Mouse (Mus musculus) kidney, postnatal 10 days (tissue): ENCODE results near the gene Fam19a1.

Experiments
- DNase-seq: peaks from one replicate; pipeline ENCODE4 v3.0.0; 2021; ENCODE audit warnings: mixed read lengths

Fam19a1 gene

DNA sequence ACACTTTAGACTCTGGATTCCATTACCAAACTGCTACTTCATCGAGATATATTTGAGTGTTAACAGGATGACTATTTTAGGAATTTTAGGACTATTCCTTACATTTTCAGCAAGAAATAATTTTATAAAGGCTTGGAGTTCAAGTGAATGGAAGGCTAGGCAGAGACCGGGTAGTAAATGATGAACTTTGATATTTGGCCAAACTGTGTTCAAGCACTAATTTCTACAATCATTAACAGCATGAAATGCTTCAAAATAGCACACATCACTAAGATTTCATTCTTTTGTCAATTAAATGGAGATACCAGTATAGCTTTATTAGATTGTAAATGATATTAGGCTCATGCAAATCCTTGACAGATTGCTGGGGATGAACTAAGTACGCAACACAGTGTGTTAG, 329.0 kb downstream of the Fam19a1 start:
- no peak for DNase-seq

DNA sequence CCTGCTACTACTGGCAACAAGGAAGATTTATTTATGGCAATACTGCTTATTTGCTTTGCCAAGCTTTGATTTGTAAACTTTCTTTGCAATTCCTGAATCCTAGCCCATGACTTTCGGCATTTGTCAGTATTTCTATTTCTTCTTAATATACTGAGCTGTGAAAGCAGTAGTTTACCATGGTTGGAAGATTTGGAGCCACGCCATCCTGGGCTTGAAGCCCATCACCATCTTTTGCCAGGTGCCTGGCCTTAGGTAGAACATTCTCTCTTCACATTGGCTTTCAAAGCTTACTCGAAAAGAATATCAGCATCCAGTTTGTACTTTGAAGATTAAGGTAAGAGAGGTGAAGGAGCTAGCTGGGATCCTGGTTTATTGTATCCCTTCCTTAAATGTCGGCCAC, 334.5 kb downstream of the Fam19a1 start:
- no peak for DNase-seq

DNA sequence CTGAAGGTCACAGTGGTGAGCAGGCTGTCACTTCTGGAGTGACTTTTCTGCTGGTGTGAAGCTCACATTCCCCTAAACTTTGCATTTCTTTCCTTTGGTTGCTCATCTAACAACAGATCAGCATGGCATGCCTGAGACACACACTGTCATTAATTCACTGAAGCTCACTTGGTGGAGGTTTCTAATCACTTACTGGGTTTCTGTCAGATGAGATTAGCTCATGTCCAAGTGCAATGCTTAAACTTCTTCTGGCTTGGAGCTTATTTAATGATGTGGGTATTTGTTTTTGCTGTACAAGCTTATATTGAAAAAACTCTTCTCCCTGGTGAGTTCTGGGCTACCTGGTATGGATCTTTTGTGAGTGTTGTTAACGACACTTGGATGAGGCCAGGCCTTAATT, 343.3 kb downstream of the Fam19a1 start:
- DNase-seq, result no peak

DNA sequence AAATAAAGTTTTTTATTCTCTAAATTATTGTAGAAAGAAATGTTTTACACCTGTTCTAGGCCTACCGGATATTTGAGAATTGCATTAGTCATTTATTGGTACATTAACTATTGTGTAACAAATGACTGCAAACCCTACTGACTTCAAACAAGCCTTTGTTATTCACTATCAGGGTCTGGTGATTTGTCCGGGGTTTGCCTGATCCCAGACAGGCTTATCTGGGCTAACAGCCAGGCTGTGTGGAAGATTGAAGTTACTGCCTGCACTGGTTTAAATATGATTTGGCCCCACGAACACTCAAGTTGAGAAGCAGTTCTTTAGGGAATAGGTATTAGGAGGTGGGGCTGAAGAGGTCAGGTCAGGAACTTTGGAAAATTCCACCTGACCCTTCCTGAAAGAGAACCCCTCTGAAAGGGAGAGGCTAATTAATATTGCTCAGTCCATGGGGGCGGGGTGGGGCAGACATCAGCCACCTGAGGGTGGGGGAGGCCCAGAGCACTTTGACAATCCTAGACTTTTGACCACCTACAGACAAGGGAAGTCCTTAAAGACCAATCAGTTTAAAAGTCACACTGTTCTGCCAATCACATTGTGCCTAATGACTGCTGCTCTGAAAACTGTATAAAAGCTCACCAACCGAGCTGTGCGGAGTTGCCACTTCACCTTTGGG, 344.8 kb downstream of the Fam19a1 start:
- DNase-seq, result peak; percentile 8

DNA sequence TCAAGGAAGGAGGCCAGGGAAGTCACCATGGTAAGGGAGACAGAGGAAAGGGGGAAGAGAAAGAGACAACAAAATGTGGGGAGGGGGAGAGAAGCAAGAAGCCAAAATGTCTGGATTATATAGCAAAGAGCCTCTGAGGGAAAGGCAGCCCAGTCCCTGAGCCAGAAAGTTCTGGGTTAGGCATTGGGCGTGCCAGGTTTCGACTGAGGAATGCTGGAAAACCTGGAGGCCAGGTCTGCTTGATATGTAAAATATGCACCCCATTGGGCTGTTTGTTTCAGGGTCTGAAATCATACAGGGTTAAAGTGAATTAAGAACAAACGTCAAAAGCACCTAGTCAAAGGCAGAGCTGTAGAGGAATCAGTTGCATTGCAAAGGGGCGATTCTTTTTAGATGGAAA, 346.1 kb downstream of the Fam19a1 start:
- DNase-seq, result no peak

DNA sequence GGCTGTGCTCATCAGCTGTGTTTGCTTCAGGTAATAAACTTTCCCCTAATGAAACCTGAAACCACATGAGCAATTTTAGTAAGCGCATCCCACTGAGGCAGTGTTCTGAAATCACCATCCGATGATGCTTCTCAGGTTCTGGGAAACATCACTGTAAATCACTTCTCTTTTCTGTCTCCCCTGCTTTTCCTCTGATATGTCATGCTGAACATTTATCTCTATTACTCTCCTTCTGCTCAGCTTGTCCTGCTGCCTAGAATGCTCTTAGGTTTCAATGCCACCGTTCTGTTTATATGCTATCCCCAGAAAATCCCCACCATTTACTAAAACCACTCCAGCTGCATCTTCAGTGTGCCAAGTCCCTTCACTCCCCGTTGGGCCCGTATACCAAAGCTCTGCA, 386.5 kb downstream of the Fam19a1 start:
- no peak for DNase-seq

DNA sequence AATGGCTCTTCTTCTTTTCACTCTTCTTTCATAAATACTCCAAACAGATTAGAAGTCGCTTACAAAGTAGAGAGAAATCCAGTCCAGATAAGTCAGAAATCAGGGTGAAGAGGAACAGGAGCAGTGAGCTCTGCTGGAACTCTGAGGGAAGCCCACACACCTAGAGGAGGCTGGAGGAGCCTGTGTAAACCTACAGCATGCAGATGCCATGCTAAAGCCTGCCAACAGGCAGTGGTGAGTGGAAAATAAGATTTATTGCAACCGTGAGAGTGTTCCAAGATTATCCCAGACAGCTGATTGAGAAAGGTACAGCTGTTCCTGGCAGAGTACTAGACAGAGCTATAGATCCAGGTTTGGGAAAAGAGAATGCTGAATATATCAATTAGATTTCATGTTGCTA, 428.6 kb downstream of the Fam19a1 start:
- no peak for DNase-seq

DNA sequence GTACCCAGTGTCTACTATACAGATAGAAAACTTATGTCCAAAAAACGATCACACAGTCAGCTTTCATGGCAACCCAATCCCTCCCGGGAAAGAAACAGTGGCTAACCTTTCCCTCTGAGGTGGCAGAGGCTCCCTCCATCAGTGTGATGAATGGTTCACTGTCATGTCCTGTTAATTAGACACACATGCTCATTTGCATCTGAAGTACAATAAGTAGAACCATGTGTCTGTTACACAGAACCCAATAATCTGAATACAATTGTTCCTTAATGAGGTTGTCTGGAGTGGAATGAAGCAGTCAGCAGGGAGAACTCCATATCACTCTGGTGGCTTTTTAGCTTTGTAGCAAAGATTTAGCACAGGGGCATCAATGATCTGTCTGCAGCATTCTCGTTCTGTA, 431.9 kb downstream of the Fam19a1 start:
- no peak for DNase-seq

DNA sequence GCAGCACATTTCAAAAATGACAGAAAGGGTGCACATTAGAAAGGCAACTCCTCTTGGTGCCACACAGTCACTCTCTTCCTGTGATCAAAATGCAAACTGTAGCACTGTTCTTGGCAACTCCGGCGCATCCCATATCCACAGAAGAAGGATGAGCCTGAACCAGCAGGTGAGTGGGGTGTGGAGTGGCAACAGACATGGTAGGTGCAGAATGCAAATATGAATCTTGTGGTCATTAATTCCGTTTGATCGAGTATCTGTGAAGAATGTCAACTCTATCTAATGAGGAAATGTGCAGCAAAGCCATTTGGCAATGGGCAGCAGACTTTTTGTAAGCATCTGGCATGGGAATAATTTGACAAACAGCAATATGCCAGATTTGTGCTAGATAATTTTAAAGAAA, 437.5 kb downstream of the Fam19a1 start:
- no peak for DNase-seq

DNA sequence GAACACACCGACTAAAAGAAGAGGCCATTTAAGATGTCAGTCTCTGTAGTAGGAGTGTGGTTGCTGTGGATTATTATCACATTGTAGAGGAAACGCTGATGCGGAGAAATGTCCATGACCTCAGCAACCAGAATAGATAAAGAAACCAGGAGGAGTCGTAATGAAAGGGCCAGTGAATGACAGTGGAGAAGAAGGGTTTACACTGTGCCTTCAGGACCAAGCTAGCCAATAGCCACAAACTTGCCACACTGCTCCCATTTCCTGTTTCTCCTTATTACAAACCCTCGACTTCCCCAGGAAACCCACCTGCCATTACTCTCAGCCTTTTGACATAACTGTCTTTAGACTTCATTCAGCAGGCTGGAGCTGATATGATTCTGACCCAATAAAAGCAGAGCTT, 465.7 kb downstream of the Fam19a1 start:
- no peak for DNase-seq

DNA sequence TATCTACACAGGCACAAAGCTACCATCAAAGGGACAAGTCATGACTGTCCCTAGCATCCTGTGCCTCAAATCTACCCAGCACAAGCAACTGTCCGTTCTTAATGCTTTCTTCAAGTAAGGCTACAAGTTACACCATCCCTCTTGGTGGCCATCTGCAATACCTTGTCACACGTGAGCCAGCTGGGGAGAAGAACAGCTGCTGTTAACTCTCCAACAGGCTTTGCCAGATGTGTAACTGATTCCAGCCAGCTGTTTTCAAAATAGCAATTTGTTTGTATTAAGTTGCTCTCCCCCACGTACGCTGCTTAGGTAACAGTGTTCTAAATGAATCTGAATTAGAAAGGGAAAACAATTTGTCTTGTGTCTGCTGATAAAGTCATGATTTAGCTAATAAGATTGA, 467.8 kb downstream of the Fam19a1 start:
- DNase-seq, result no peak

DNA sequence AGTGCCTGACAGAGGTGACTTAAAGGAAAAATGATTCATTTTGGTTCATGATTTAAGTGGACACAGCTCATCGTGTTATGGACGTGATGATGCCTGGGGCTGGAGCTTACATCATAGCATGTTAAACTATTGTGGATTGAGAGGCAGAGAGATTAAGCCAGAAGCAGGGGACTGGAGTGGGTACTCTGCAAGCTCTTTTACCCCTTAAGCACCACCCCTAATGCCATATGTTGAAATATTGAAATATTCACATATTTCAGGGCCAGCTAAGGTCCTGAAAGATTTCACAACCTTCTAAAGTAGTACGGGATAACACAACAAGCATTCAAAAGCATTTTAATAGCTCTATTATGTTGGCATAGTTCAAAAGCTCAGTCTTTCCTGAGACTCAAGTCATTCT, 468.2 kb downstream of the Fam19a1 start:
- DNase-seq, result no peak

DNA sequence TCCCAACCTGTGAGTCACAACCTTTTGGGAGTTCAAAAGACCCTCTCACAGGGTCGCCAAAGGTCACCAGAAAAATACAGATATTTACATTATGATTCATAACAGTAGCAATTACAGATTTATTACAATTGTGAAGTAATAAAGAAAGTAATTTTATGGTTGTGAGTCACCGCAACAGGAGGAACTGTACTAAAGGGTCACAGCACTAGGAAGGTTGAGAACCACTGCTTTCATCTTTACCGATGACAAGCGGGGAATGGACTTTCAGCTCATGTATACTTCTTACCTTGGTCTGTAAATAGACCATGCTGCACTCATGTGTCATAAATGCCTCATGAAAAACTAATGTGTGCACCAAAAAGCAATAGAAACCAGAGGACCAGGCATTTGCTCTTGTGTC, 474.5 kb downstream of the Fam19a1 start:
- DNase-seq, result no peak

DNA sequence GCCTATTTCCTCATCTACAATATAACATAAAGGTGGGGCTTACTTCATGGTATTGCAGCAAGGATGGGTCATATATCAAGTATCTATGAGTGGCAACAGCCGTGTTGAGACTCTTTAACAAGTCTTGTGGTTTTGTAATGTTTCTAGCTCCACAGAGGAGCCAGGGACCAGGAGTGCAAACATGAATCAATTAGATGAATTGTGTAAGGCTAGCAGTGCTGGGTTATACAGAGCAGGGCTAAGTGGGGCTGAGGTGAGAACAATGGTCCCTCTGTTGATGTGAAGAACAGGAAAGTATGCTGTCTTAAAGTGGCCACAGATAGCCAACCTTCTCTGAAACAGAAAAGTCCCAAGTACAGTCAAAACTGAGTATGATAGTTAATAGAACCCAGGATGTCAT, 480.1 kb downstream of the Fam19a1 start:
- no peak for DNase-seq

DNA sequence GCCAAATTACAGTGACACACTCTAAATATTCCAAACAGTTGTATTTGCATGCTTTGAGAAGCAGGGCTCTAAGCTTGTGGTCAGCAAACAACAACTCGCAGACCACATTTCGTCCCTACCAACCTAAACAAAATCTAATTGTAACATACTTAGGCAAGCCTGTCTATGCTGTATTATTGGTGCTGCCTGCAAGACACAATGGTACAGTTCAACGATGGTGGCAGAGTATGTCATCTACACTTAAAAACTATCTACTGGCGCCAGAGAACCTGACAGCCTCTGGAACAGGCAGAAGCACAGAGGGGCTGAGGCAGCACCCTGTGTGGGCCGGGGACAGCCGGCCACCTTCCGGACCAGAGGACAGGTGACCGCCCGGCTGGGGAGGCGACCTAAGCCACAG, 482.2 kb downstream of the Fam19a1 start:
- no peak for DNase-seq

DNA sequence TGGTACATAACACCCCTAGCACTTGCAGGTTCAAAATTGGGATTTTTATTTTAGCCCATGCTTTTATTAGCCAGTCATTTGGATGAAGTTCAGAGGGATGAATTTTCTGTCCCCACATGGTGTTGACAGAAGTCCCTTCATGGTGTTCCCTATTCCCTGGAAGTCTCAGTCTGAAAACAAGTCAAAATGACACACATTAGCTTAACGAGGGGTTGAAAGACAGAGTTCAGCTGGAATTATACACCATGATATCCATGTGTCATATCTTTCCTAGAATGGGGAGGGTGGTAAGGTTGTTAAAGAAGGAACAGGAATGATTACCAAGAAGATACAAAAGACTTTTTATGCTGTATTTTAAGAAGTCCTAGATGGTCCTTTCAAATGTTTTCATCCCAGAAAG, 511.2 kb downstream of the Fam19a1 start:
- DNase-seq, result no peak

DNA sequence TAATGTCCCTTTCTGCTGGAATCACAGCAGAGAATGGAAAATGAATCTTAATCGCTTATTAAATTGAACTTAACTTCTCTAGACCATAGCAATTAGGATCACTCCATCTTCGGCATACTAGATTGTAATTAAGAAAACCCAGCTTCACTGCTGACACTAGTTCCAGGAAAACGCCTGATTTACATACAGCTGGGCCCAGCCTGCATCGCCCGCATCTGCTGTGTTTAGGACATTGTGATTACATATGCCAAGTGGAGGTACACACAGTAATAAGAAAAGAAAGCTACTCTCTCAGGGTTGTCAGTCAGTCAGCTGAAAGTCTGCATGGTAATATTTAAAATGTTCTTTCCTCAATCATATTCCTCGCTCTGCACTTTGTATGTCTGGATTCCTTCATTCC, 518.6 kb downstream of the Fam19a1 start:
- no peak for DNase-seq

DNA sequence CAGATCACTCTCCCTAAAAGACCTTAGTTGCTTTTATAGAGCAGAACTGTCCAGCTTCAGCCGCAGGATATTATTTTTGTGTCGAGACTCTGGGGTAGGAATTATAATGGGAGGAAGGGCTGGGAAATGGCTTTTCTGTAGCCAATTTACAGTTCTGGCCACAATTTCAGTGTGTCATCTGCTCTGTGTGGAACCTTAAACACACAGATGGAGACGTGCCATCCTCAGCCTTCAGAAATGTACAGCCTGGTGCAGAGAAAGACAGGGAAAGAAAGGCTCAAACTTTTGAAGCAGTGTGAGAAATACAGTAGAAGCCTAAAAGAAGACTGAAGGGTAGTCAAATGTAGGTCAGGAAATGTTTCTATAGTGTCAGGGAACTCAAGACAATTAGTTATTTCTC, 519.3 kb downstream of the Fam19a1 start:
- DNase-seq, result no peak

DNA sequence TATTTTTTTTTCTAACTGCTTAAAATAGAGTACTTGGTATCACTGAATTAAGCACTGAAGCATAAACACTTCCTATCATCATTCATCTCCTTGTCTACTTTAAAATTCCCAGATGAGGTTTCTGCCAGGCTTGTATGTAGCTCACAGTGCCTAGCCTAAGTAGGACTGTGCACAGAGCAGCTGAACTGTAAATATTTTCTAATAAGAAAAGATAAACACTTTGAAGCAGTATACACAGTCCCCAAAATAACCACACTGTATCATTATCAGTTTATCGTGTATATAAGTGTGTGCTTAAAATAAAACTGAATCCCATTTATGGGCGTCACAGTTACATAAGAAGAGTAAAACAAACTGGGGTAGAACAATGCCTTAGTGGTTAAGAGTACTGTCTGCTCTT, 522.7 kb downstream of the Fam19a1 start:
- DNase-seq, result no peak

DNA sequence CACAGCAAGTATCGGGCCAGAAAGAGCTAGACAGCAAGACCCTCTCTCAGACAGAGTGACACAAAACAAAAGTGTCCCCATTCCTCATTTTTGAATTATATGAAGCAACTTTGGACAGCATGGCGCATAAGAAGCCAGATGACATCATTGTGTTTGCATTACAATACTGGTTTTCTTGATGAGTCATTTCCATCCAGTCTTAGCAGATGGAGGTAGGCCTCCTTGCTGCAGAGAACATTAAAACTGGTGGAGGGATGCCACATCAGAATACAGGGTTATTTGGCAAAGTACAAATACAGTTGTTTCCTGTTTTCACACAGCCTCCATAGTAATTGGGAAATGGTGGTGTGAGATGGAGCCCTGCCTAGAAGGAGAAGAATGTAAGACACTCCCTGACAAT, 535.8 kb downstream of the Fam19a1 start:
- no peak for DNase-seq

DNA sequence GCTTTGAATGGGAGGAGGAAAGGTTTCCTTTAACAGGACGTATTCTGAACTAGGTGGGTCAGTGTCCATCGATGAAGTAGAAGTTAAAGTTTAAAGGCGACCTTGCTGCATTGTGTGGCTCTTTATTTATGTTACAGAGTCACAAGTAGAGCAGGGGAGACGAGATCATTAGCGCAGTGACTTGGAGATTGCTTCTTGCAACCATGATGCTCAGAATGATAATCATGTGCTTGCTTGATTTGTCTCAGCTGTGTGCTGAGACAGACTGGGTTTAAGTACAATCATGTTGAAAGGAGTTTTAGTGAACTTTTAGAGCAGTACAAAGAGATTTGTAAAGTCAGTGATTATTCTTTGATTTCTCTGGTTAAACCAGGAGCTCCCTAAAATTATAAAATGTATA, 536.3 kb downstream of the Fam19a1 start:
- DNase-seq, result no peak

DNA sequence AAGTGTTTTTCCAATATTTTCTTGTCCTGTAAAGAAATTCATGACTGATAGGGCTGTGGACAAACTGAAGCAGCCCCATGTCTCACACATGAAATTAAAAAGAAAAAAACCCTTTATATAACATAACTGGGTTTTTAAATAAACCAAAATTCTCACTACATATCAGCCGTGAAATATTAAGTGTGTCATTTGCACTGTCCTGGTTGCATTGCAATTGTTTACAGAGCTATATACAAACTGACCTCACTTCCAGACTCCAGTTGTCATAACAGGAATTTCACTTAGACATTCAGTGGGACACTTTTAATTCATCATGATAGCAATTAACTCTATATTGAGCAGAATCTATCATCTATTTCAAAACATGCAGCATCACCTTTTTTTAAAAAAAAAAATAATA, 553.4 kb downstream of the Fam19a1 start:
- DNase-seq, result no peak

DNA sequence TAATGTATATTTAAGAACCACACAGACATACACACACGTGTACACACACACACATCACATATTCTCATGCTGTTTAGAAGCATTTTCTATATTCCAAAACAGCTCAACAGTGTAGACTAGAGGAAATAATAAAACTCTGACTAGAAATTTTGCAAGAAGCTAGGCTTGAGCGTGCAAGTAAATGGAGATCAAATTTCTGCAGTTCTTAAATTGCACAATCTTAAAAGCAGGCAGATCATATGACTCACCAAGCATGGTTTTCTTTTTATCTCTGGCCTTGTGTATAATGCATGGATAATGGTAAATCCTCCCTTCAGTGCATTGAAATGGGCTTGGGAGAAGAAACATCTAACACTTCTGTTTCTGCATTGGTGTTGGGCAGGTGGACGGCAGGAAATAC, 564.9 kb downstream of the Fam19a1 start:
- no peak for DNase-seq
